Mouse (Mus musculus) CD4-positive helper T cell, adult 2 months (primary cell): ENCODE measurements around the gene AC140267.1.
A peak's percentile ranks its signal among the peaks of the same experiment; 100 is the strongest.

Experiments
- DNase-seq: peaks from one replicate; pipeline ENCODE4 v3.0.0-alpha.2; 2012; ENCODE audit warnings: low read depth, missing footprints, low spot score

AC140267.1 gene

GRCm38 (mm10) chr15:80235535-80235934, at the start of gene AC140267.1:
Gene AC140267.1, plus strand, starts transcription at chr15:80235835.
- no peak for DNase-seq

GRCm38 (mm10) chr15:80188927-80189326, 46.7 kb upstream of the AC140267.1 start:
- no peak for DNase-seq

- DNase-seq: no peak
These were observed 45.6 kb upstream of the AC140267.1 start for GRCm38 (mm10) chr15:80190075-80190474.

GRCm38 (mm10) chr15:80191585-80192245, 43.9 kb upstream of the AC140267.1 start:
- peak; percentile 72 for DNase-seq

GRCm38 (mm10) chr15:80192246-80192585, 43.4 kb upstream of the AC140267.1 start:
- DNase-seq: peak; percentile 87

- peak; percentile 50 for DNase-seq
These were observed 42.8 kb upstream of the AC140267.1 start for GRCm38 (mm10) chr15:80192847-80193246.

- DNase-seq: no peak
These were observed 36.1 kb upstream of the AC140267.1 start for GRCm38 (mm10) chr15:80199556-80199955.

- DNase-seq: no peak
These were observed 33.4 kb upstream of the AC140267.1 start for GRCm38 (mm10) chr15:80202111-80202775.

GRCm38 (mm10) chr15:80203406-80203805, 32.2 kb upstream of the AC140267.1 start:
- peak; percentile 49 for DNase-seq

GRCm38 (mm10) chr15:80206057-80206565, 29.5 kb upstream of the AC140267.1 start:
- DNase-seq: no peak

- no peak for DNase-seq
These were observed 27.2 kb upstream of the AC140267.1 start for GRCm38 (mm10) chr15:80208446-80208845.

- DNase-seq: no peak
These were observed 21.9 kb upstream of the AC140267.1 start for GRCm38 (mm10) chr15:80213688-80214087.

- peak; percentile 70 for DNase-seq
These were observed 19.7 kb upstream of the AC140267.1 start for GRCm38 (mm10) chr15:80215716-80216479.

GRCm38 (mm10) chr15:80216480-80216820, 19.2 kb upstream of the AC140267.1 start:
- peak; percentile 65 for DNase-seq

- DNase-seq: no peak
These were observed 18.2 kb upstream of the AC140267.1 start for GRCm38 (mm10) chr15:80217476-80217875.

- DNase-seq: peak; percentile 87
These were observed 16.4 kb upstream of the AC140267.1 start for GRCm38 (mm10) chr15:80219211-80219610.

- DNase-seq: no peak
These were observed 15.7 kb upstream of the AC140267.1 start for GRCm38 (mm10) chr15:80219705-80220657.

- peak; percentile 24 for DNase-seq
These were observed 14.6 kb upstream of the AC140267.1 start for GRCm38 (mm10) chr15:80221031-80221430.

GRCm38 (mm10) chr15:80223751-80224150, 11.9 kb upstream of the AC140267.1 start:
- DNase-seq: no peak

- peak; percentile 82 for DNase-seq
These were observed 10.4 kb upstream of the AC140267.1 start for GRCm38 (mm10) chr15:80225208-80225607.

GRCm38 (mm10) chr15:80225796-80226195, 9.8 kb upstream of the AC140267.1 start:
- DNase-seq: peak; percentile 67
